Mouse (Mus musculus) inflammation-experienced regulatory T-cells, adult 6 months (primary cell): ENCODE results near the gene Ntn1. TPM values are rescaled to one million over a fixed set of nuclear protein-coding genes. Genes with fewer than 3 reads are reported as not detected.

Experiments used
- ATAC-seq: one replicate; pipeline ENCODE4 v1.8.0; 2017
- polyA plus RNA-seq, 3 experiments: library from polyadenylated mRNA; unstranded; fragments of 100-300 nt; shearing (Covaris generic); gene quantifications; one replicate each; pipeline ENCODE4 v1.2.1; 2017

Ntn1 gene
- polyA plus RNA-seq, 3 experiments from 2014 or later, result 0.13 to 0.31 (median 0.18) TPM

GRCm38 (mm10) chr11:68405576-68405975 lies 5.0 kb upstream of the Ntn1 start:
- ATAC-seq, result no peak

GRCm38 (mm10) chr11:68404185-68404584 lies 3.6 kb upstream of the Ntn1 start:
- ATAC-seq, result no peak

GRCm38 (mm10) chr11:68401428-68401827 lies 805 bp upstream of the Ntn1 start:
- no peak for ATAC-seq

GRCm38 (mm10) chr11:68400021-68400671 lies 477 bp downstream of the Ntn1 start:
- ATAC-seq, result no peak

- no peak for ATAC-seq
These were observed 1.0 kb downstream of the Ntn1 start for GRCm38 (mm10) chr11:68399548-68400020.

GRCm38 (mm10) chr11:68398891-68399547 lies 1.6 kb downstream of the Ntn1 start:
- ATAC-seq, result no peak

- no peak for ATAC-seq
These were observed 5.1 kb downstream of the Ntn1 start for GRCm38 (mm10) chr11:68395546-68395945.

GRCm38 (mm10) chr11:68394749-68395148 lies 5.9 kb downstream of the Ntn1 start:
- no peak for ATAC-seq

GRCm38 (mm10) chr11:68393897-68394490 lies 6.6 kb downstream of the Ntn1 start:
- no peak for ATAC-seq

- ATAC-seq, result no peak
These were observed 10.0 kb downstream of the Ntn1 start for GRCm38 (mm10) chr11:68390381-68391287.

GRCm38 (mm10) chr11:68389621-68390020 lies 11.0 kb downstream of the Ntn1 start:
- no peak for ATAC-seq

- ATAC-seq, result no peak
These were observed 12.0 kb downstream of the Ntn1 start for GRCm38 (mm10) chr11:68388655-68389015.

- no peak for ATAC-seq
These were observed 12.5 kb downstream of the Ntn1 start for GRCm38 (mm10) chr11:68387971-68388654.

GRCm38 (mm10) chr11:68387441-68387760 lies 13.2 kb downstream of the Ntn1 start:
- ATAC-seq, result no peak

GRCm38 (mm10) chr11:68386589-68387440 lies 13.8 kb downstream of the Ntn1 start:
- no peak for ATAC-seq

- ATAC-seq, result no peak
These were observed 14.6 kb downstream of the Ntn1 start for GRCm38 (mm10) chr11:68385921-68386588.

- no peak for ATAC-seq
These were observed 15.4 kb downstream of the Ntn1 start for GRCm38 (mm10) chr11:68385021-68385821.

GRCm38 (mm10) chr11:68384592-68385020 lies 16.0 kb downstream of the Ntn1 start:
- ATAC-seq, result no peak

- no peak for ATAC-seq
These were observed 16.5 kb downstream of the Ntn1 start for GRCm38 (mm10) chr11:68384131-68384530.

GRCm38 (mm10) chr11:68383519-68383918 lies 17.1 kb downstream of the Ntn1 start:
- no peak for ATAC-seq
